Mouse (Mus musculus) lung, postnatal 4 days (tissue): ENCODE results near the gene Gadl1.

Experiments
- DNase-seq, 2 experiments: peaks; one replicate each; pipeline ENCODE4 v3.0.0; 2021

Gene Gadl1

GRCm38 (mm10) chr9:115937915-115938314 lies 28.7 kb downstream of the Gadl1 start:
- no peak for DNase-seq

DNA sequence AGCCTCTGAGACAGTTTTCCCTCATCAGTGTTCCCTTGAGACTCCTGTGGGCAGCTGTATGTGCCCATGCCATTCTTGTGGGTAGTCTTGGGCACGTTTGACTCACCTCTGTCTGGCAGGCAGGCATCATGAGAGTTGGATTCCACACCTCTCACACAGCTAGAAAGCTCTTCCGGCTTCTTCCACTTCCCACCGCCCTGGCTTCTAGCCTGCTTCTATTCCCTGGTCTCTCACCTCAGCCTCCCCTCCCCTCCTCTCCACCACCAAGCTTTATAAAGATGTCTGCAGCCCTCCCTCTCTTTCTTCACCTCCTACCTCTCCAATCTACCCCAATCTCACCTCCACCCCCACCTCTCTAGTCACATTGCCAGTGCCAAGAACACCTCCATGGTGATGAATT lies 30.2 kb downstream of the Gadl1 start:
- no peak for DNase-seq

DNA sequence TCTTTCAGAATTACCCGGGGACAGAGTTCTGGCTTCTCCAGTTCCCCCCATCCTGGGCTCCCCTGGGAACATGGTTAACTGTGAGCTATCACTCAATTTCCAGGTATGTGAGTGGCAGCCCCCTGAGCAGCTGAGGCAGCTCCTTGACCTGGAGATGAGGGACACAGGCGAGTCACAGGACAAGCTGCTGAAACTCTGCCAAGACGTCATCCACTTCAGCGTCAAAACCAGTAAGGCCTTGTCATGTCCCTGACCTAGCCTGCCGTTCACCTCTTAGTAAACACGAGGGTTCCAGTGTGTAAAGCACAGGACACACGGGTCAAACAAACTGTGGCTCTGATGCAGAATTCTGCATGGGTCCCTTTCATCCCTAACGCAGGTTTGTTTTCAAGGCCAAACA lies 31.9 kb downstream of the Gadl1 start:
- no peak for DNase-seq

GRCm38 (mm10) chr9:115942486-115942885 lies 33.2 kb downstream of the Gadl1 start:
- DNase-seq: no peak

DNA sequence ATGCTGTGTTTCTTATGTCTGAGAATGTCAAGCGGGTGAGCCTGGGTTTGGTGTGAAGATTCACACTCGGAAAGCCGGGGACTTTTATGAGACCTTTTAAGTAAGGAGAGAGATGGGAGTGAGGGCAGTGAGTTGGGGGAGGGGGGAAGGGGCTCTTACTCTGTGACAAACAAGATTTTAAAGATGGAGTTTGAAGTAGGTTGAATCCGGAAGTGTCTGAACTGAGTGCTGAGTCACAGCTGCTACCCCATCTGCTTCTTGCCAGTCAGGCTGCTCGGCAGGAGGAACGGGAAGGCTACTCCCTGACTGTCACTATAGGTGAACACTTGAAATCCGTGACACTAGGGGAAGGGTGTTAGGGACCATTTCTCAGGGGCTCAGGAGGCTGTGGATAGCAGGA lies 33.7 kb downstream of the Gadl1 start:
- no peak for DNase-seq

DNA sequence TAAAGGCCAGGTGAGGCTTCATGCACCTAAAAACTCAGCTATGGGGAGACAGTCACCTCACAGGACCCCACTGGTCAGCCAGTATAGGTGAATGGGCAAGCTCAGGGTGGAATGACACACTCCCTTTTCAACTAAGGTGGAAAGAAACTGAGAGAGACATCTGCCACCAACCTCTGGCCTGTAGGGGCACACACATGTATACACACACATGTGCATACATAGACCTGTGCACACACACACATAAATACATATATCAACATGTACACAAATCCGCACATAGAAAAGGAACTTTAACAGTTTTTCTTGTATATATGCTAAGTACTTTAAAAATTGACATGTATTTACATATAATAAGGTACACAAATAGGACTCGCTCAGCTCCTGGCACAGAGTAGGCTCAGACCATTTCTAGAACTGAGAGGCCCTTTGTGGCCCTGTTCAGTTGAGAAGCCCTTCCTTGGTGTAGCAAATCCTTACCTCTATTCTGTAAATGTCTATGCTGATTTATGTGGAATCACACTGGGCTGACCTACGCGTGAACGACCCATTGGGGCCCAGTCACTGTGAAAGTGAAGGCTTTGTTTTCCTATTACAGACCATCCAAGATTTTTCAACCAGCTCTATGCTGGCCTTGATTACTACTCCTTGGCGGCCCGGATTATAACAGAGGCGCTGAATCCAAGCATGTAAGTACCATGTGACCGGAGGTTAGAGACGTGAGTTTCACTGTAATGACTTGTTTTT lies 34.5 kb downstream of the Gadl1 start:
- no peak for DNase-seq

GRCm38 (mm10) chr9:115965056-115965455 lies 55.8 kb downstream of the Gadl1 start:
- DNase-seq: no peak

- no peak for DNase-seq
Measured at GRCm38 (mm10) chr9:115966116-115966515, 56.9 kb downstream of the Gadl1 start.

- DNase-seq: no peak
Measured at GRCm38 (mm10) chr9:115966746-115967145, 57.5 kb downstream of the Gadl1 start.

- DNase-seq: no peak
Measured at GRCm38 (mm10) chr9:115967638-115968037, 58.4 kb downstream of the Gadl1 start.

- DNase-seq: no peak
Measured at GRCm38 (mm10) chr9:115976901-115977300, 67.6 kb downstream of the Gadl1 start.

DNA sequence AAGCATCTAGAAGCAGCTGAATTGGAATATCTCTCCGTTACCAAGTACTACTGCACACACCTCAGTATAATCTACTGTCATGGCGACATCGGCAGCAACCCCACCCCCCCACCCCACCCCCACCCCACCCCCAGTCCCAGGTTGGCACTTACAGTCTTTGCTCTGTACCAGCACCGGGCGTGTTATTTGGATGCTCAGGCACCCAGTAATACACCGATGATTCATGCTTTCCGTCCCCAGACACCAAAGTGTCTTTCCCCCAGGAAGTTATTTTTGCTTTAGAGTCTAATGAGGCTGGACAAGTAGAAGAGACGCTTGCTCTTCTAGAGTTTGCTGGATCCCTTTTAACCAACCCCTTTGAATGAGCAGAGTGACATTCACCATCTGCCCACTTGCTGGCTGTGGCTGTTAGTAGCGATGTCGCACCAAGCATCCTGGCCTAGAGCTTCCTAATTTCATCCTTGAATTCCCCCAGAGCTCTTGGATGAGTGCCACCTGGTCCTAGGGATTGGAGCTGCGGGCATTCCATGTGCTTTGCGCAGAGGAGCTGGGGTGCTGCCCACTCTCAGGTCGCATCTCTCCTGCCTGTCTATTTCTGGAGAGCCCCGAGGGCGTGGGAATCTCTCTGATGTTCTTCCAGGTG lies 68.5 kb downstream of the Gadl1 start:
- DNase-seq: no peak

DNA sequence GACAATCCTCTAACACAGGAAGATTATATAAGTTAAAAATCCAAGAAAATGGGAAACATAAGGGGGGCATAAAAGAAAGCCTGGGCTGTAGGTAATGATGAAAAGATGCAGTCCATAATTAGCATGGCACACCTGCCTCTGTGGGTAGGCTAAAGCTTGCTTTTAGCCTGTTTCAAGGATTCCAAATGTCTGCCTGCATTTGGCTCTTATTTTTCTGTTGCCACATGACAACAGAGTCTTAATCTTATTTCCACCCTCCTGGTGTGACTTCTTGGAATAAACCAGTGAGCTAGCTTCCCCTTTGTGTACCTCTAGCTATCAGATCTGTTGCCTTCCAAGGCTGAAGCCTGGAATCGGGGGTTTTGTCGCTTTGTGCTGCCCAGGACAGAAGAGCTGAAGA lies 69.2 kb downstream of the Gadl1 start:
- no peak for DNase-seq

DNA sequence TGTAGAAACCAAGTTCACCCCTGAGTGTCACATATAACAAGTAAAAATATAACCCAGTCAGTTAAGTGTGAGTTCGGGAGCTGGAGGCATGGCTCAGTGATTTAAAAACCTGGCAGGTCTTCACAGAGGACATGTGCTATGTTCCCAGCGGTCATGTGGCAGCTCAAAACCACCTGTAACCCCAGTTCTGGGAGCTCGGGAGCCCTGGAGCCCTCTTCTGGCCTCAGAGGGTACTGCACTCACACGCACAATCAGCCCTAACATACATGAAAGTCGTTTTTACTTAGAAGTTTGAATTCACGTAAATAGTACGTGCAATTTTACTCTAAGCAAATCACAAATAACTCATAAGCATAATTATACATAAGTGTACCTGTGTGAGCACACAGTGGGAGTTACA lies 81.4 kb downstream of the Gadl1 start:
- no peak for DNase-seq

- no peak for DNase-seq
Measured at GRCm38 (mm10) chr9:115994772-115995171, 85.5 kb downstream of the Gadl1 start.

GRCm38 (mm10) chr9:115995856-115996560 lies 86.8 kb downstream of the Gadl1 start:
- no peak for DNase-seq

GRCm38 (mm10) chr9:115998383-115998782 lies 89.1 kb downstream of the Gadl1 start:
- no peak for DNase-seq

- DNase-seq: no peak
Measured at GRCm38 (mm10) chr9:115999361-115999990, 90.2 kb downstream of the Gadl1 start.

DNA sequence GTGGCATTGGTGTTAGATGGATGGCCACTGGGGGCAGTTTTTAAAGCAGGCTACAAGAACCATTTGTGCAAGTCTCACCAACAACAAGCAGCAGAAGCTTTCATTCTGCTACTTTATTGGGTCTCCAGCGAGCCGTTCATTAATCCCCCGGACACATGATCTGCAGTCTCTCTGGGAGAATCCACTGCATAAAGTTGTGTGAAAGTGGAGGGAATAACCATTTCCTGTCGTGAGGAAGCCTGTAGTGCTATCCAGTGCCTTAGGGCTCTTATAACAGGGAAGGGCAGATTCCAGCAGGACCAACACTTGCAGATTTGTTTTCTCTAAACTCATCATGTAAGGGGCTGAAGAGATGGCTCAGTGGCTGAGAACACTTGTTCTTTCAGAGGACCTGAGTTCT lies 104.7 kb downstream of the Gadl1 start:
- DNase-seq: no peak

- no peak for DNase-seq
Measured at GRCm38 (mm10) chr9:116016221-116016620, 107.0 kb downstream of the Gadl1 start.

DNA sequence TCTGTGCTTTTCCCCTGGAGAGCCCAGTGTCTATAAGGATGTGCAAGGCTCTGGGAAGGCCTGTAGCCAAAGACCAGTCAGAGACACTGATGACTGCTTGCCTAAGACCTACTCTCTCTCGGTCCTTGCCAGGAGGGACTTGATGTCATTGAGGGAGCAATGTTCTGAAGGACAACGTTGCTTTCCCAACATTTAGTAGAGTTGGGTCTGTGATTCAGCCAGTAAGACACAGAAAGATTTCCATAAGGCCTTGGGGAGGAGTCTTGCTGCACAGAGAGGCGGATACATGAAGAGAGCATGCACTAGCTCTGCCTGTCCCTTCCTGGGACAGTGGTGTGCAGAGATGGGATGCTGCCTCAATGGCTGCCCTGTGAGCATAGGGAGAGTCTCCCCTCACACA lies 107.8 kb downstream of the Gadl1 start:
- DNase-seq: no peak

DNA sequence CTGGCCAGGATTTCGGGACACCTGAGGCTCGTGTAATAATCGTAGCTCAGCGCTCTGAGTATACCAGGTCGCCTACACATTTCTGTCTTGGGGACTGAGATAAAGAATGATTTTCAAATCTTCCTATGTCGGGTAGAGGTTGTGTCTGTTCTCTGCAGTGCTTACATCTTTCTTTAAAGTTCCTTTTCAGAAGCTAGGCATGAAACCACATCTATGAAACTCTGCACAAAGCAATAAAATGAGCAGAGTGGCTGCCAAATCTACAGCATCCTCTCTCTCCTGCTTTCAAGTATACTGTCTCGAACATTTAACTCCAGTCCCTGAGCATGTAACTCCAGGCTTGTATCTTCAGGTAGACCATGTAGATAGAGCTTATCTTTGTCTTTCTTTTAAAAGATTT lies 109.3 kb downstream of the Gadl1 start:
- no peak for DNase-seq

- DNase-seq: no peak
Measured at GRCm38 (mm10) chr9:116025371-116025770, 116.1 kb downstream of the Gadl1 start.

DNA sequence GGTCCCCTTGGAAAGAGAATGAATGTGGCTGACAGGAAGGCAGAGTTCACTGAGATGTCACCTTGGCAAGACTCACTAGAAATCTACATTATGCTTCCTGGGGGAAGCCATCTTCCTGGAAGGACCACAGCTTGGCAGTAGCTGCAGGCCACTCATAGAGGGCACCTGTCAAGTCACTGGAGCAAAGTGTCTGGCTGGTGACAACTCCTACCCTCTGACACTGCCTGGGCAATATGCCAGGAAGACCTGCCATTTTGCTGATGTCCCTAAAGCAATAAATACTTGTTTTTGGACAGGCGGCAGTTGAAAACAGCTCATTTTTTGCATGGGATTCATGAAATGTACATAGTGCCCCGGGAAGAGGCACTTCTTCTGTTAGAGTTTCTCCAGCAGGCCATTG lies 119.8 kb downstream of the Gadl1 start:
- DNase-seq: no peak
